Mouse (Mus musculus) ovary, postnatal 10 days (tissue): ENCODE data around the gene Tax1bp3.

Experiments used
- DNase-seq: peaks from one replicate; pipeline ENCODE4 v3.0.0; 2022; ENCODE audit warnings: low spot score

Gene Tax1bp3

GRCm38 (mm10) chr11:73176608-73177508, at the start of gene Tax1bp3, which contains the start of gene Emc6:
TSS of gene Tax1bp3 (plus strand) at chr11:73177083.
TSS of gene Emc6 (minus strand) at chr11:73177037.
- DNase-seq, result peak; percentile 89

- no peak for DNase-seq
Observed at GRCm38 (mm10) chr11:73131020-73131419, 45.9 kb upstream of the Tax1bp3 start.

- DNase-seq, result no peak
Observed at GRCm38 (mm10) chr11:73132999-73133398, 43.9 kb upstream of the Tax1bp3 start.

- DNase-seq, result no peak
Observed at GRCm38 (mm10) chr11:73134222-73134621, 42.7 kb upstream of the Tax1bp3 start.

- no peak for DNase-seq
Observed at GRCm38 (mm10) chr11:73136587-73136986, 40.3 kb upstream of the Tax1bp3 start.

GRCm38 (mm10) chr11:73137116-73137515, 39.8 kb upstream of the Tax1bp3 start:
- DNase-seq, result no peak

GRCm38 (mm10) chr11:73137591-73138501, 39.0 kb upstream of the Tax1bp3 start, which contains the start of gene Haspin:
TSS of gene Haspin (minus strand) at chr11:73138294.
- peak; percentile 81 for DNase-seq

GRCm38 (mm10) chr11:73144261-73144681, 32.6 kb upstream of the Tax1bp3 start:
- no peak for DNase-seq

- no peak for DNase-seq
Observed at GRCm38 (mm10) chr11:73146026-73146974, 30.6 kb upstream of the Tax1bp3 start.

GRCm38 (mm10) chr11:73146975-73147365, 29.9 kb upstream of the Tax1bp3 start:
- no peak for DNase-seq

- no peak for DNase-seq
Observed at GRCm38 (mm10) chr11:73148209-73148608, 28.7 kb upstream of the Tax1bp3 start.

- DNase-seq, result no peak
Observed at GRCm38 (mm10) chr11:73155071-73155470, 21.8 kb upstream of the Tax1bp3 start.

- no peak for DNase-seq
Observed at GRCm38 (mm10) chr11:73159957-73160810, 16.7 kb upstream of the Tax1bp3 start, which contains the start of gene P2rx5. TSS of gene P2rx5 (plus strand) at chr11:73160421.

- no peak for DNase-seq
Observed at GRCm38 (mm10) chr11:73160811-73161200, 16.1 kb upstream of the Tax1bp3 start.

GRCm38 (mm10) chr11:73161616-73162015, 15.3 kb upstream of the Tax1bp3 start:
- DNase-seq, result no peak

GRCm38 (mm10) chr11:73162284-73162683, 14.6 kb upstream of the Tax1bp3 start:
- DNase-seq, result no peak

- DNase-seq, result no peak
Observed at GRCm38 (mm10) chr11:73168071-73168470, 8.8 kb upstream of the Tax1bp3 start.

- DNase-seq, result no peak
Observed at GRCm38 (mm10) chr11:73168576-73168975, 8.3 kb upstream of the Tax1bp3 start.

GRCm38 (mm10) chr11:73169231-73169630, 7.7 kb upstream of the Tax1bp3 start:
- peak; percentile 18 for DNase-seq

GRCm38 (mm10) chr11:73172186-73172585, 4.7 kb upstream of the Tax1bp3 start:
- DNase-seq, result no peak
